Mouse (Mus musculus) adrenal gland, postnatal 25 days (tissue): ENCODE results near the gene Cerk. TPM values are rescaled to one million over a fixed set of nuclear protein-coding genes. Genes with fewer than 3 reads are reported as not detected.
"Not testable (repeated sequence)": the region's sequence is repeated elsewhere in the genome, so short reads cannot be mapped to it uniquely, and the experiment has no call there.

Experiments
- DNase-seq: peaks from one replicate; pipeline ENCODE4 v3.0.0; 2021; ENCODE audit warnings: mixed read lengths
- total RNA-seq: library from RNA; stranded (reverse); gene quantifications from 2 replicates; pipeline ENCODE4 v1.2.3, GENCODE M21; 2021

Cerk gene
- total RNA-seq, 1 experiment from 2014 or later, result 26.4 TPM

DNA sequence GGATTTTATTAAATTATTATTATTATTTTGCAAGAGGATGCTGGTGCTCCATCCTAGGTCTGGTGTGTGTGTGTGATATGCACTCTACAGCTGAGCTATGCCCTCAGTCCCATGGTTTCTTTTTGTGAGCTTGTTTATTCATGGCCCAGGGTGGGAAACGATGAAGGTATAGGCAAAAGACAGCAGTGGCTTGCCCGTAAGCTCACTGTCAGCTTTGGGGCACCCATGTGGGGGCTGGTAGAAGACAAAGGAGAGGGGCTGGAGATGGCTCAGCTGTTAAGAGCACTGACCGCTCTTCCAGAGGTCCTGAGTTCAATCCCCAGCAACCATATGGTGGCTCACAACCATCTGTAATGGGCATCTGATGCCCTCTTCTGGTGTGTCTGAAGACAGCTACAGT, 4.6 kb downstream of the Cerk start:
- not testable (repeated sequence) for DNase-seq

DNA sequence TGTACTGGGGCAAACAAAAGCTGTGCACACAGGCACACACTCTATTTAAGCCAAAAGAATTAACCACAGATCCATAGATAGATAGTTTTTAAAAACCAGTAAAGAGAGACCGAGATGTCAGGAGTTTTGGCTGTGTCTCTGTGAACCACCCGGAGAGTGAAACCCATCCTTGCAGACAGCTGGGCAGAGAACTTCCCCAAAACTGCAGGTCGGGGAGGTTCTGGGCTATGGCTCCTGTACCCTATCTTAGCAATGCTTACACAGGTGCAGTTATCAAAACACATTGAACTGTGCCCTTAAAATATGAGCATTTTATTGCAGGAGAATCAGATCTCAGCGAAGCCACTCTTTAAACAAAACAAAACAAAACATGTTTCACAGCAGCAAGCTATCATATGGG, 5.5 kb downstream of the Cerk start:
- no peak for DNase-seq

DNA sequence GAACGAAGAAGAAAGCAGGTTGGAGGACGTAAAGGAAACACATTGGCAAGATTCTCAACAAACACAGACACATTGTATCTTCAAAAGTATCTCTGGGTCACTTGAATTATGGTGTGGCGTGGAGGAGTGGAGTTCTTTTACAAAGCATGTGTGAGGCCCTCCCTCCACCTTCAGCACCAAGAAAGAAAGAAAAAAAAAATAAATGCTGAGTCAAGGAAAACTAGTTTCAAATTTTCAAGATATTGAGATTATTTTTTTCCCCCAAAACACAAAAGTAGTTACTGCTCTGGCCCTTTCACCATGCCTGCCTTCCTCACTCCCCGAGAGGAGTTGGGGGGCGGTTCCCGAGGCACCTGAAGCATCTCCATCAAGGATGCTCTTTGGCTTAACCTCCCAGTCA, 7.3 kb downstream of the Cerk start:
- no peak for DNase-seq

DNA sequence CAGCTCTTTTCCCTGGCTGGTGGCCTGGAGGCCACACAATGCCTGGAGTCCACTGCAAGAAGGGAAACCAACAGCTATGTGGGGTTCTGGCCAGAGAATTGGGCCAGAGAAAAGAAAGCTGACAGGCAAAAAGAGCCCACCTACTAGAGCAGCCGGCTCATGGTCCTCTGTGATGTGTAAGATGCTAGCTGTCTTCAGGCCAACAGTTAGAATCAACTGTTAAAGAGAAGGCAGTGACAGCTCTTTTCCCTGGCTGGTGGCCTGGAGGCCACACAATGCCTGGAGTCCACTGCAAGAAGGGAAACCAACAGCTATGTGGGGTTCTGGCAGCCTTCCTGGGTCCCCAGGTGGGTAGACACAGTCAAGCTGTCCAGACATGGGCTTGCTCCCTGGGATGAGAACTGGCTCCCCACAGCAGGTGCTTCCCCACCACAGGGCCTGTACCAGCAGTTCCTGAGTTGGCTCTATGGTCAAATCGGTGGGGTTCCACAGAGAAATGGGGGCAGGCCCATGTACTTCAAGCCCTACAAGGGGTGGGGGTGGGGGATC, 8.2 kb downstream of the Cerk start:
- DNase-seq, result not testable (repeated sequence)

DNA sequence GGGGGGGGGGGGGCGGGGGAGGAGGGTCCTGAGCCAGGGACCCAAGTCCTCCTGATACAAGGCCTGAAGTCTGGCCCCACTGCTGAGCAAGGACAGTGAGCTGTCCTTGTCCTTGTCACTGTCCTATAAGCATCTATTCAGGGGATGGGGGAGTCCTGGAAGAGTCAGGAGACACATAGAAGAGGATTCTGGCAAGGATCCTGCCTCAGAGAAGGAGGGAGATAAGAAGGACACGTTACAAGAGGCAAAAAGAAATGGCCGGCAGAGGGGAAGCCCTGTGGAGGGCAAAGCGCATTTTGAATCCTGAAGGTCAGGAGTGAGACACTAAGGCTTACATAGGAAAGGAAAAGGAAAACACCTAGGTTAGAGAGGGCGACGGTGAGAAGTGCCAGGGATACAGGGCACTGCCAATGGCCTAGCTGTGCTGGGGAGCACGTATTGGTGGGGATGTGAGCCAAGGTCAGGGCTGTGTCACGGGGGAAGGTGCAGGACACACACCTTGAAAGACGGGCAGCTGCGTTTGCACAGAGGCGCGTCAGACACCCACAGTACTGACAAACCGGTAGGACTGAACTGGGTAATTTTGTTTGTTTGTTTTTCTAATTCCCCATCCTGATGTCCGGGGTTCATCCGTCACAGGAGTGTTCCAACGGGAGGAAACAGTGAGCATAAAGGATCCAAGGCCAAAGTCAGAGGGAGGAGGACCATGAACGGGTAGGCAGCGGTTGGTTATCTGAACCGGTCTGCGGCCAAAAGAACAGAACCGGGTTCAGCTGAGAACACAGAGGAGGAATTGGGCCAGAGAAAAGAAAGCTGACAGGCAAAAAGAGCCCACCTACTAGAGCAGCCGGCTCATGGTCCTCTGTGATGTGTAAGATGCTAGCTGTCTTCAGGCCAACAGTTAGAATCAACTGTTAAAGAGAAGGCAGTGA, 8.9 kb downstream of the Cerk start:
- DNase-seq, result no peak

DNA sequence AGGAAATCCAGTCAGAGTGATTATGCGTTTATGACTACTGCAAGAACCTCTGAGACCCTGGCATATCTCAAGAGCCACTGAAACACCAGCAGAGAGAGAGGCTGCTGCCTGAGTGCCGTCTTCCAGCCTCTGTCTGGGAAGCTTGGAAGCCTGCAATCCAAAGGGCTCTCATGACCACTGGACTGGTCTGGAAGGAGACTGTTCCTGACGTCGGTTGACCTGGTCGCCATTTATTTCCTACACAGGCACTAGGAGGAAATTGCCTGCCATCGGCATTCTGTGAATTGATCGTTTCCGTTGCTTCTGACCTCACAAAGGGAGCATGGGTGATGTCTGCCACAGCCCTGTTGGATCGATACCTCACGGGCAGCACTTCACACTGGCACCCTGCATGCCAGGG, 9.8 kb downstream of the Cerk start:
- no peak for DNase-seq

DNA sequence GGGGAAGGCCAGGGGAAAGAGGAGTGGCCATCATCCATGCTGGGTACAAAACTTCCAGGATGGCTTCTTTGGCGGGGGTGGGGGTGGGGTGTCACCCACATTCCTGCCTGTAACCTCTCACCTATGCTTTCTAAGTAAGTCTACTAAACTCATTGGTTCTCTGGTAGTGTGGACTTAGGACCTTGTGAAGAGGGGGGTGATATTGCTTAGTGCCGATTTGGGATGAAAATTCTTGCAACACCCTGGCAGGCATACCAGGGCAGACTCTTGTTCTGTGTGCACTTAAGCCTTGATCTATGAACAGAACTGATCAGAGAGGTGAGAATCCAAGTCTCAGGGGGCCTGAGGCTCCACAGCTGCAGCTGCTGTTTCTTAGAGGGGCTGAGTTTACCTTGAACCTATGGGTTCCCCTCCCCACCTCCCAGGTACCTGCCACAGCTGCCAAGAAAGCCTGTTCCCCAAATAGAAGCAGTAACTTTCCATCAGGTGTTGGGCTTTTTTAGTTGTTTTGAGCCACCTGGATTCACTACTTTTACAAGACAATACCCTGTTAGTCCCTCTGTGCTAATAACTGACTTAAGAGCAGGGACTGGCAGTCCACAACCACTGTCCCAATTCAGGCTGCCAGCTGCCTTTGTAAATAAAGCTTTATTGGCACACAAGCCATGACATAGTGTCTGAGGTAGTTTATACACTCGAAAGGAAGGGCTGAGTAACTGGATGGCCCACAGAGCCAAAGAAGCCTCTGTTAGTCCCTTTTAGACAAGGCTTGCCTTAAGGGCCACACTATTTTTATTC, 10.5 kb downstream of the Cerk start:
- DNase-seq, result no peak

DNA sequence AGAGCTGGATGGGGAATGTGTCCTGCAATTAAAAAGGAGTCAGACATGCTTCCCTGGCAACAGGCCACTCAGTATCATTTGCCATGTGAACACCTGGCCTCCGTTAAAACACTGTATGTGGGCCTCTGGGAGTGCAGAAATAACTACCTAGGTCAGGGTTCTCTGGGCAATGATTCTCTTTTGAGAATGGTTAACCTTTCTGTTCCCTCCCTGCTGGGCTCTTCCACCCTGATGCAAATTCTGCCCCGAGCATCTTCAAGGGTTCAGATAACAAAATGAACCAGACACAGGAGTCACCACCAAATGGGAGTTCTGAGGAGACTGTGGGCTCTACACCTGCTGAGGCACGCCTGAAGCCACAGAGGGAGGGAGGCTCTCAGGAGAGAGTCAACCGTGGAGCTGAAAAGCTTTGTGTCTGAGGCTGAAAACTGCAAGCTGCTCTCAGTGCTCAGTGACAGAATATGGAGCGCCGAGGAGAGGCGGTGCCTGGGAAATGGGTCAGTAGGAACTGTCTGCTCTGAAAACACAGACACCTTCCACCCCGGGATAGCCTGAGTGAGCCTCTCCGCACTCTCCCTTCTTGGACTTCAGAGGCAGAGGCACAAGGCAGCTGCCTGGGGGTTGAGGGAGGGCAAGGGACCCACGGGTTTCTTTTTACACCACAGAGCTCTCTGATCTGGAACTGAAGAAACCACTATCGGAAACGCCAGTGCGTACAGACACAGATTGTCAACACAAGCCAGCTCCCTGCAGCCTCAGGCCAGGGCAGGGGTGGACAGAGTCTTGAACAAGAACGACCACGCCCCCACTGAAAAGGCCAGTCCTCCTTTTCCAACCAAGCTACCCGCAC, 12.6 kb downstream of the Cerk start:
- no peak for DNase-seq

DNA sequence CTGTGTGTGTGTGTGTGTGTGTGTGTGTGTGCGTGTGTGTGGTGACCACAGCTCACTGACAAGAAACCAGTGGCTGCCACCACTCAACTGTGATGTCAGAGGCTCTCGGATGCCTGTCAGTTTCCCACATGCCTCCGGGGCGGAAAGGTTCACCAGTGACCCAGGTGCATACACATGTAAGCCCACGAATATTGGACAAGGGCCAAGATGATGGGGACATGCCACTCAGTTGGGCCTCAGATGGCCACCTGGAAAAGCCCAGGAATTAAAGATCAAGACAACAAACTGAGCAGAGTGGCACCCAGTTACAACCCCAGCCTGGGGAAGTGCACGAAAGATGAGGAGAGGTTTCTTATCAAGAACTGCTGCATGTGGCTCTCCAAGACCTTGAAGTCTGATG, 13.4 kb downstream of the Cerk start:
- no peak for DNase-seq

DNA sequence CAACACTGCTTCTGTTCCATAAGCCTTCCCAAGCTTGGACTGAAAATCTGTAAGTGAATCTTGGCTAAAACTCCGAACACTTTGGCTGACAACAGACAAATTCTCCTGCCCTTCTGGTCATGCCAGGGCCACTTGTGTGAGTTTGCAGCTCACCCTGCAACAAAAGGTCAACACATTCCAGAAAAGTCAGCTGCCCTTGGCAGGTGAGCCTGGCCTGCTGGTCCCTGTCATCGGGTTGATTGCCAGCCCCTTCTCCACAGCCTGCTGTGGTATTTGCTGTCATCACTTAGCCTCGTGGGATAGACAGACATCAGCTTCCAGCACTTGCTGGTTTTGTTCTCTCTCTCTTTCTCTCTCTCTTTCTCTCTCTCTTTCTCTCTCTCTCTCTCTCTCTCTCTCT, 13.8 kb downstream of the Cerk start:
- DNase-seq, result no peak

DNA sequence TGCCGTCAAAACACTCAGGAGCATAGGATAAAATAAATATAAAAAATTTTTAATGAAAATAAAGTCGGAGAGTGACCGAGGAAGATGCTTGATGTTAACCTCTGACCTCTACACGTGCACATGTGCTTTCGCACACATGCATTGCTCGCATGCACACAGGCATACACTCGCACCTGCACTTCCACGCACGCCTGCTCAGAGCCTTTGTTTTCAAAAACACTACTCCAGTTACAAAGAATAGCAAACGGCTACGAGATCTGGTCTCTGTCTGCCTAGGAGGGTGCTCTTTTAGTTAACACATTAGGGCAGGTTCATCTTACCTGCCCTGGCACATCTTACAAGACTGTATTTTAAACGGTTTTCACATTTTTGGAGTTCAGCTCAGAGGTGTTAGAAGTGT, 14.6 kb downstream of the Cerk start:
- DNase-seq, result no peak

DNA sequence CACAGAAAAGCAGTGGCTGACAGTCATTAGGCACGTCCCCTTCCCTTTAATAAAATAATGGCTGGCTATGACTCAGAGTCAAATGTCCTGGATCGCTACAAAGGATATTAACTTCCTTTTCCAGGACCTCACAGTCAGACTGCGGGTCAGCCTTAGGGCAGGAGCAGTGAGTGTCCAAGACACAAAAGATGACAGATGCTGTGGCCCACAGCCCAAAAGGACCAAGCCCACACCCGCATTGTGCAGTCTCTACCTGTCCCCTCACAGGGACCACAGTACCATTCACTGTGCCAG, 16.2 kb downstream of the Cerk start:
- no peak for DNase-seq

DNA sequence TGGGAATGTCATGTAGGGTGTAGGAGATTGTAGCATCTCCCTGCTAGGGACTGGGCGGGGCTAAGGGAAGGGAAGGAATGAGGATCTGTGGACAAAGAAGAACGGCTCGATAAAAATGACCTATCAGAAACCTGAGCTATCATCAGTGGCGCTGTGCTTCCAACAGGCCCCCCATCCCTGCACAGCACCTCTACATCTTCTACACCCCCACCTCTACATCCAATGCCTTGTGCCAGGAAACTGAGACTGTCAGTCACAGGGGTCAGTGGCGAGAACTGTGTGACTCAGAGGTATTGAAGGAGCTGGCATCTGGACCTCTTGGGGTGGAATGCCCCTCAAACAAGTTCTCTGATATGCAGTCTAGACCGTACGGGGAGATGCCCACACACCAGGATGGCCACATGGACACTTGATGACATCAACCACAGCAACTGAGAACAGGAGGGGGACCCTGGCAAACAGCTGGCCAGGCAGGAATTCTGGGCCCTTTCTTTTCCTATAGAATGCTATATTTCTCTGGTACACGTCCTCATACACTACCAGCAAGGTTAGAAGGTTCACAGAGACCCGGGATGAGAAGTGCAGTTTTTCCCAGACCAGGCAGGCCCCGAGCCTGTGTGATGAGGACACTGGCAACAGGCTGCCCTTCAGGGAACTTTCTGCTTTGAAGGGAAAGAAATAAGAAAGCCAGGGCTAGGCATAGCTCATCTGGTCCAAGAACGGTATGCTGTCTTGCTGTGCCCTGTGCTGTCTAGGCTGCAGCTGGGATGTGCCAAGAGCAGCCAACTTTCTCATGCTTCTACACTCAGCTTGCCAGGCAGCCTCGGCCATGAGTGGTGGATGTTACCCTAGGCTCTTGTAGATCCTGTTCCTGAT, 16.8 kb downstream of the Cerk start:
- DNase-seq, result no peak

DNA sequence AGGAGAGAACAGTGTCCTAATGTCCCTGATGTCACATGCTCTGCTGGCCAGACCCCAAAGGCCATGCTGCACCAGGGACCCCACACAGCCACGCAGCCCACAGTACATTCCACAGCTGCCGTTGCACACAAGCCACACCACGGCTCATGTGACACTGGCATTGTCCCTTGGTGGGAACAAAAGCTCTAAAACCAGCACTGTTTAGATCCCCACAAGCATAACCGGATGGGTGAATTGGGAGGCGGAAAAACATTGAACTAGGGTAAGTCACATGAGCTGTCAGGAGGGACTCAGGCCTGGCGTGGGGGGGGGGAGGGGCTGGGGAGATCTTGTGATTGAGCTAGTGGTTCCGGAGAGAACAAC, 17.5 kb downstream of the Cerk start:
- DNase-seq, result no peak

DNA sequence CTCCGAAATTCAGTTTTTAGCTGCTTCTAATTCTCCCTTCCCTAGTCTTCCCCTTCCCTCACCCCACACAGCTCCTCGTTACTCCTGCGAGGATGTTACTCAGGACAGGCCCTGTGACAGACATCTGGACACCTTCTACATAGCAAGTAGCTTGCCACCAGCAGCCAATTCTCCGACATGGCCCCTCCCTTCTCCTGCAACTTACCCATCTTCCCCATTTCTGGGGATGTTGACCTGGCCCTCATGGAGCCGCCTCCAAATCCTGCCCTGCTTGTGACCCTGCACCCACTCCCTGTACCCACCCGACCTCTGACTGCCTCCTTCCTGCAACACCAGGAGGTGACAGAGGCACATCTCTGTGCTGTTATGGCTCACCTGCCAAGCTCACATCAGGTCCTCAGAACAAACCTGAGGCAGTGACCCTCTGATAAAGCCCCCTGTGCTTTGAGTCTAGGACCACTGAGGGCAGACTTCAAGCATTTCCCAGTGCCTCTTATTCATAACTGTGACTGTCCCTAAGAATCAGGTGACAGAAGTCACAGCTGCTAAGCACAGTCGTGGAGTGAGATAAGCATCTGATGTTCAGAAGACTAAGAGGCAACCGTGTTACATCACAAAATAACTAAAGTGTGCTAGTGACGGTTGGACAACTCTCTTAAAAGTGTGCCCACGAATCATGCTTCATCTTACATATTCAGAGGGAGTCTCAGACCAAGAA, 18.0 kb downstream of the Cerk start:
- DNase-seq, result no peak

DNA sequence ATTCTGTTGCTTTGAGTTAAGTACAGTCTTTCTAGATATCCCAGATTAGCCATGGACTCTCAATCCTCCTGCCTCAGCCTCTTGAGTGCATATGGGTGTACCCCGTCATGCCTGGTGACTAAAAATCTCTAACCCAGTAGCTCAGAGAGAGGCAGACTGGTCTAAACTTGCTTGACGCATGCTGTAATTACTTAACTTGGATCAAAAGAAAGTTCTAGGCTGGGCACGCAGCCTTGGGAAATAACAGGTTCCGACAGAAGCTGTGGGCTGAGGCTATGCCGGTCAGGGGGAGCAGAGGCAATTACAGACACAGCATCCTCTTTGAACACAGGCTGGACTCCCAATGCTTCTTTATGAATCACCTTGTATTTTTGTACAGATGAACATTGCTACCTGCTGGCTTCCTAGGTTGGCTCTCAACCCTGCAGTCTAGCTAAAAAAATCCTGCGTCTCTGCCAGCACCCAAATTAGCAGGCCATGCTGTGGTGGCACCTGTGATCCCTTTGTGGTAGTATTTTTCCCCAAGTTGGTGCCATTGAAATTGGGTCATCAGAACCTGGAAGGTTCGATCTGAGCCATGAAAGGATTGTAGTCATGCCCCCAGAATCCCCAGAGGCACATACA, 18.8 kb downstream of the Cerk start:
- DNase-seq, result no peak

DNA sequence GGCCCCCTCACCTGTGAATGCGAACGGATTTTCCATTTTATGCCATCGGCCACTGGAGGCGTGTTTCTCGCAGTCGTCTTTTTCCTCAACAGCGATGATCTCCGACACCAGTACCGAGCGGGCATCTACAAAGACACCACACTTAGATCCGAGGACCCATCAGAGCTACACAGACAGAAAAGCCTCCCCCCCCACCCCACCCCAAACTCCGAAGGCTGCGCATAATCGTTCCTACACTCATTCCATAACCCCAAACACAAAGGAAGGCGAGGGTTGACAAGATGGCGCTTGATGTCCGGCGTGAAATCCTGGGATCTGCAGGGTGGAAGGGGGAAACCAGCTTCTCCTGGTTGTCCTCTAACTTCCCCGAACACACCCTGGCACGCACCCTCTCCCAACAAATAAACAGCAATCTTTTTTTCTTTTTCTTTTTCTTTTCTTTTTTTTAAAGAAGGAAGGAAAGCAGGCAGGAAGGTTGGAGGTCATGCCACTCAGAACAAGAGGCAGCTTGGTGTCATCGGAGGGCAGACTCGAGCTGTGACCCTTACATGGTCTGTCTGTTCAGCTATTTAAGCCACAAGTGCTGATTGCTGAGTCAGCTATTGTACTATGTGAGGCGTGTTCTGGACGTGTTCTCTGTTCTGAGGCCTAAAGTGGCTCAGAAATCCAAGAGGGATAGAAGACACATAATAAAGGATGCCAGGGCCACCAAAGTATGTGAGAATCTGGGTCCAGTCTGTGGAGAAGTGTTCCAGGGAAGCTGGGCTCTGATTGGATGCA, 19.9 kb downstream of the Cerk start:
- DNase-seq, result no peak

DNA sequence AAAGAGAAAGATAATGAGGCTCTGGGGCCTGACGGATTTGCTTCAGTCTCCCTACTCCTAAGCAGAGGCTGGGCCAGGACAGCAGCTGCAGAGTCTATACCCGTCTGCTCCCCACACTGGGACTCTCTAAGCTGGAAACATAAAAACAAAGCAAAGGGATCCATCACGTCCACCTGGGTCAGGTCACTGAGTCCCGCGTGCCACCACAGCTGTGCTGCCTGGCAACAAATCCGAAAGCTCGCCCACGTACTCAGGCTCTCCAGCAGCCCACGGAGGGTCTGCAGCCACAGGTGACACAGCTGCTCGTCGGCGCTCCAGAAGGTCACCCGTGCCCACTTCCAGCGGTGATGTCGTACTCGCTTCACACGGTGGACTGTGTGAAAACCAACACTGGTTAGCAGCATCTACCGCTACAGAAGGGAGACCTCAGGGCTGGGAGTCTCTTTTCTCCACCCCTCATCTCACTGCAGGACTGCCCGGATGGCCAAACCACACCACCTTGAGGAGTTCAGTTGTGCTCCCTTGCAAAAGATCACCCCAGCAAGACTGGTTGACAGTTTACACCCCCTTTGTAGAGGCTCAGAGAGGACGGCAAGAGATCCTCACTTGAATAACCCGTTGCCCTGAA, 21.1 kb downstream of the Cerk start:
- no peak for DNase-seq

DNA sequence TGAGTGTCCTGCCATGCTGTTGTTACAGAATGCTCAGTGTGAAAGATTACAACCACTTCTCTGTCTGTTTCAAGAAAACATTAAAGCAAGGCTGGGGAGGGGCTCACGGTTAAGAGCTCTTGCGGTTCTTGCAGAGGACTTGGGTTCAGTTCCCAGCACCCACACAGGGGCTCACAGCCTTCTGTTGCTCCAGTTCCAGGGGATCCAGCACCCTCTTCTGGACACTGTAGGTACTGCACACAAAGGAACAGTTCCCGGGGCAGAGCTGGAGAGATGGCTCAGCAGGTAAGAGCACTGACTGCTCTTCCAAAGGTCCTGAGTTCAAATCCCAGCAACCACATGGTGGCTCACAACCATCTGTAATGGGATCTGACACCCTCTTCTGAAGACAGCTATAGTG, 24.1 kb downstream of the Cerk start:
- not testable (repeated sequence) for DNase-seq
